Mouse (Mus musculus) hindbrain, postnatal 0 days (tissue): ENCODE results near the gene Arhgef5. TPM values are rescaled to one million over a fixed set of nuclear protein-coding genes. Genes with fewer than 3 reads are reported as not detected.

Source experiments
- ATAC-seq: fragments of 200-750 bp; cut with Nextera tagmentation; 2 replicates; pipeline ENCODE4 v1.8.0; 2017; ENCODE audit warnings: mild to moderate bottlenecking, moderate TSS enrichment, moderate library complexity
- DNase-seq: peaks from one replicate; pipeline ENCODE4 v3.0.0-alpha.2; 2015; ENCODE audit warnings: low spot score
- H3K27ac ChIP-seq: fragments of 300-500 bp; sonication (generic); 2 replicates; pipeline ENCODE4 v1.5.1; 2014; ENCODE audit warnings: mild to moderate bottlenecking
- H3K27me3 ChIP-seq: fragments of 300-500 bp; sonication (generic); 2 replicates; pipeline ENCODE4 v1.6.1; 2014; ENCODE audit warnings: low read length, mixed read lengths; ENCODE audit not compliant: insufficient read depth
- H3K36me3 ChIP-seq: fragments of 300-500 bp; sonication (generic); 2 replicates; pipeline ENCODE4 v1.6.1; 2014; ENCODE audit warnings: low read length, mixed read lengths; ENCODE audit not compliant: insufficient read depth
- H3K4me1 ChIP-seq: fragments of 300-500 bp; sonication (generic); 2 replicates; pipeline ENCODE4 v1.6.1; 2014; ENCODE audit warnings: antibody characterized with exemption, low read length, mixed read lengths; ENCODE audit not compliant: insufficient read depth
- H3K4me2 ChIP-seq: fragments of 300-500 bp; sonication (generic); 2 replicates; pipeline ENCODE4 v1.6.1; 2014; ENCODE audit warnings: low read depth, mild to moderate bottlenecking, low read length, moderate library complexity, mixed read lengths
- H3K4me3 ChIP-seq: fragments of 300-500 bp; sonication (generic); 2 replicates; pipeline ENCODE4 v1.5.1; 2014; ENCODE audit warnings: low read length
- H3K9ac ChIP-seq: fragments of 300-500 bp; sonication (generic); replicated peaks from 2 replicates; pipeline ENCODE4 v1.6.1; 2014; ENCODE audit warnings: mild to moderate bottlenecking, low read length, moderate library complexity, mixed read lengths
- H3K9me3 ChIP-seq: fragments of 300-500 bp; sonication (generic); 2 replicates; pipeline ENCODE4 v1.6.1; 2016; ENCODE audit warnings: low read length, mixed read lengths
- CTCF ChIP-seq: IDR thresholded peaks from 2 replicates; pipeline ENCODE4 v1.5.1; 2016; ENCODE audit warnings: antibody characterized with exemption, control low read depth, low read depth
- WGBS: fragments of 180-500 bp; shearing (Covaris S2); extraction: QIAGEN DNeasy Blood & Tissue Kit; methylation state at CpG from one replicate; pipeline ENCODE4 v1.1.7; 2014; 5-methylcytosine and 5-hydroxymethylcytosine counted together
- polyA plus RNA-seq: library from polyadenylated mRNA; unstranded; fragments of >200 nt; fragmentation: Nextera tagmentation; extraction: Ambion mirVana; gene quantifications from 2 replicates; pipeline ENCODE4 v1.2.1, GENCODE M21; 2015
- total RNA-seq: library from RNA; depleted of rRNA; stranded (reverse); fragments of >200 nt; gene quantifications from 2 replicates; pipeline ENCODE4 v1.2.3, GENCODE M21; 2014

Arhgef5 gene
- total and polyA plus RNA-seq, 2 experiments from 2014 or later = 1.8 to 6.2 TPM

DNA sequence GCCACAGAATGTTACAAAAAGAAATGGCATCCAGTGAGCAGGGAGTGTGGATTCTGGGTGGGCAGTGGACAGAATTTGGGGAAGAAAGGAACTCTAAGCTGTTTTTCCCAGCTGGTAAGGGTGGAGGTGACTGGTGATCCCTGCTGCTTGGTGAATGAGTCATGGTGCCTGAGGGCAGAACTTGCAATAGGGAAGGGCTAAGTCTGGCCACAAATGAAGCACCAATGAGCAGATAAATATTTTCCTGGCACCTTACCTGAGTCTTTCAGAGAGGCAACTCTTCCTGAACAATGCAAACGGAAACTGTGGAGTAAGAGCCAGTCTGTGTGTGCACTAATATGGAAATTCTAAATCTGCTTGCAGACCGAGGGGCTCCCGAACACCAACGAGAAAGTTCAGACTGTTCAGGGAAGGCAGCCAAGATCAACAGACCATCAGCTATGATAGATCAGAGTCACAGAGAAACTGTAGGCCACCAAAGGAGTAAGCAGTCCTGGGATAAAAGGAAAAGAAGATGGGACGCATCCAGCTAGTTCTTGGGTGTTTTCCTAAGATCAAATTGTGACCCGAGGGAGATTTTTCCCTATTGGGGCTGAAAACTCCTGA, 27.2 kb downstream of the Arhgef5 start:
- 63% methylated on average over 6 of the region's 6 CpGs for WGBS
- H3K9me3 ChIP-seq = no peaks in the 10 kb centered on the region
- DNase-seq (no peak), ATAC-seq (no peak)
- H3K27ac ChIP-seq = no peak overlapping the region
- H3K4me3 ChIP-seq = no peak overlapping the region
- TF ChIP-seq CTCF = no peak
- H3K4me1 ChIP-seq = no peaks in the 10 kb centered on the region
- no peak overlapping the region for H3K4me2 ChIP-seq
- no peak overlapping the region for H3K9ac ChIP-seq
- H3K27me3 ChIP-seq = no peaks in the 10 kb centered on the region
- H3K36me3 ChIP-seq = no peaks in the 10 kb centered on the region

DNA sequence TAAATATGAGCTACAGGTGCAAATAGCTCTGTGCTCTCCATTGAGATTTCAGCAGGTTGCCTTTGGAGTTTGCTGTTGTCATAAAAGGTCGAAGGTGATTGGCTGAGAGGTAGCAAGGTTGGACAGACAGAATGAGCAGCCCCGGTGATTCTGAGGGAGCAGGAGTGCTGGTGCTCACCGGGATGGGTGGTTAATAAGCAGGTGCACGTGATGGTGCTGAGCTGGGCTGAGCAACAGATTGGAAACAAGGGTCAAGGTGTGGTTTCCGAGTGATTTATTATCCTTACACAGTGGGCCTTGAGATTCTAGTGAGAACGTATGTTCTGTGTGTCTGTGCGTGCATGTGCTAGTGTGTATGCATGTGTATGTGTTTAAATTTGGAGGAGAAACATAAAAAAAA, 27.8 kb downstream of the Arhgef5 start:
- H3K4me3 ChIP-seq = no peak overlapping the region
- no peaks in the 10 kb centered on the region for H3K36me3 ChIP-seq
- ATAC-seq (no peak), DNase-seq (no peak)
- no peaks in the 10 kb centered on the region for H3K9me3 ChIP-seq
- H3K4me2 ChIP-seq = no peak overlapping the region
- no peaks in the 10 kb centered on the region for H3K4me1 ChIP-seq
- no peak overlapping the region for H3K27ac ChIP-seq
- TF ChIP-seq CTCF = no peak
- WGBS = 73% methylated on average over 7 of the region's 7 CpGs
- no peak overlapping the region for H3K9ac ChIP-seq
- no peaks in the 10 kb centered on the region for H3K27me3 ChIP-seq

GRCm38 (mm10) chr6:43295908-43296307, 30.5 kb downstream of the Arhgef5 start:
- H3K4me2 ChIP-seq = no peak overlapping the region
- H3K4me3 ChIP-seq = no peak overlapping the region
- no peaks in the 10 kb centered on the region for H3K4me1 ChIP-seq
- H3K9me3 ChIP-seq = no peaks in the 10 kb centered on the region
- DNase-seq (no peak), ATAC-seq (peak; percentile 50; the same call in 1 of the 2 replicates)
- no peak for TF ChIP-seq CTCF
- H3K9ac ChIP-seq = no peak overlapping the region
- H3K27ac ChIP-seq = no peak overlapping the region
- no peaks in the 10 kb centered on the region for H3K27me3 ChIP-seq
- 35% methylated on average over 5 of the region's 5 CpGs for WGBS
- H3K36me3 ChIP-seq = no peaks in the 10 kb centered on the region

GRCm38 (mm10) chr6:43296798-43297507, 31.6 kb downstream of the Arhgef5 start:
- peak; percentile 77 for TF ChIP-seq CTCF
- Histone ChIP-seq H3K9me3 (no peaks in the 10 kb centered on the region), H3K4me3 (no peak overlapping the region), H3K27ac (no peak overlapping the region), H3K4me2 (no peak overlapping the region), H3K4me1 (no peaks in the 10 kb centered on the region), H3K27me3 (no peaks in the 10 kb centered on the region), H3K36me3 (no peaks in the 10 kb centered on the region), H3K9ac (no peak overlapping the region)
- peak; percentile 83 for DNase-seq
- 29% methylated on average over 7 of the region's 7 CpGs for WGBS
- ATAC-seq = peak; percentile 65

DNA sequence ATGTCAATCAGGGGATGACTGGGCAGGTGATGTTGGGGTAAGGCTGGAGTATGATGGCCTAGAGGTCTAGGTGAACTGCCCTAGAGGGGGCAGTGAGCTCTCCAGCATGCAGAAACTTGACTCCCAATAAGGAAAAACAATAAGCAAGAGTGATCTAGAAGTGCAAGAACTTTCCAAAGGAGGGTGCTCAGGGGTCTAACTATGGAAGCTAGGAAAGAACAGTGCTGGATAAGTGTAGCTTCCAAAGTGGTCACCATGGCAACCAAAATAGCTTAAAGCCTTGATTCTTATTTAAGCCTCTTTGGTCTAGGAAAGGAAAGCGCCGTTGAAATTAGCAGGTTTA, 32.1 kb downstream of the Arhgef5 start:
- Histone ChIP-seq H3K27ac (no peak overlapping the region), H3K9me3 (no peaks in the 10 kb centered on the region), H3K36me3 (no peaks in the 10 kb centered on the region), H3K4me1 (no peaks in the 10 kb centered on the region), H3K4me2 (no peak overlapping the region), H3K27me3 (no peaks in the 10 kb centered on the region), H3K4me3 (no peak overlapping the region), H3K9ac (no peak overlapping the region)
- no peak for TF ChIP-seq CTCF
- peak; percentile 58; the same call in 1 of the 2 replicates for ATAC-seq
- 22% methylated on average over 2 of the region's 2 CpGs for WGBS
- DNase-seq = peak; percentile 58

DNA sequence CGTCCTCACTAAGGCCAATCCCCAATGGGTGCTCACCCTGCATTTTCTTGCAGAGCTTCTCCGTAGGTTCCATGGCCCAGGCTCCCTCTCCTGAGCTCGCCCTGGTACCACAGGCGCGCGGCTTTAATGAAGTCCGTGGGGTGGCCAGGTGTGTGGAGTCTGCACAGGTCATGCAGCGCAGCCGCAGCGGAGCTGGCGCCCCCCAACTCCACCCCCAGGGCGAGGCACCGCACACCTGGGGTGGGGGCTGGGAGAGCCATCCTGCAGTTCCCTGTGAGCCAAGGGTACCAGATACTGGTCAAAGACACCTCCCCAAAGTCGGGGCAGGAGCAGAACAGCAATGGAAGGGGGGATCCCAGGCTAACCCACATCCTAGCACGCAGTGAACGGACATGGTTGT, 44.1 kb downstream of the Arhgef5 start, which contains the start of gene Nobox:
Gene Nobox (minus strand): TSS at position 101 of the 400 bp plus-strand sequence.
- H3K27ac ChIP-seq = no peak within 1 kb of the TSS
- DNase-seq (no peak), ATAC-seq (no peak)
- no peaks in the 10 kb centered on the region for H3K27me3 ChIP-seq
- H3K9ac ChIP-seq = no peak within 1 kb of the TSS
- H3K36me3 ChIP-seq = no peaks in the 10 kb centered on the region
- H3K4me1 ChIP-seq = no peaks in the 10 kb centered on the region
- H3K9me3 ChIP-seq = no peaks in the 10 kb centered on the region
- WGBS = 64% methylated on average over 16 of the region's 16 CpGs
- H3K4me2 ChIP-seq = no peak within 1 kb of the TSS
- H3K4me3 ChIP-seq = no peak within 1 kb of the TSS
- no peak for TF ChIP-seq CTCF

GRCm38 (mm10) chr6:43310071-43310470, 44.7 kb downstream of the Arhgef5 start:
- H3K9ac ChIP-seq = no peak overlapping the region
- WGBS = 80% methylated on average over 6 of the region's 6 CpGs
- no peaks in the 10 kb centered on the region for H3K4me1 ChIP-seq
- no peak for DNase-seq
- no peak for TF ChIP-seq CTCF
- H3K4me3 ChIP-seq = no peak overlapping the region
- no peak overlapping the region for H3K4me2 ChIP-seq
- H3K27me3 ChIP-seq = no peaks in the 10 kb centered on the region
- H3K36me3 ChIP-seq = no peaks in the 10 kb centered on the region
- no peak overlapping the region for H3K27ac ChIP-seq
- H3K9me3 ChIP-seq = no peaks in the 10 kb centered on the region
- no peak for ATAC-seq
